Mouse (Mus musculus) MEL-GATA-1-ER (cell line): ENCODE results near the gene Rassf7.
A peak's percentile ranks its signal among the peaks of the same experiment; 100 is the strongest.

Experiments
- DNase-seq: peaks from one replicate; pipeline ENCODE4 v3.0.0-alpha.2; 2012; ENCODE audit warnings: low read depth; ENCODE audit errors: extremely low read depth

Rassf7 gene

DNA sequence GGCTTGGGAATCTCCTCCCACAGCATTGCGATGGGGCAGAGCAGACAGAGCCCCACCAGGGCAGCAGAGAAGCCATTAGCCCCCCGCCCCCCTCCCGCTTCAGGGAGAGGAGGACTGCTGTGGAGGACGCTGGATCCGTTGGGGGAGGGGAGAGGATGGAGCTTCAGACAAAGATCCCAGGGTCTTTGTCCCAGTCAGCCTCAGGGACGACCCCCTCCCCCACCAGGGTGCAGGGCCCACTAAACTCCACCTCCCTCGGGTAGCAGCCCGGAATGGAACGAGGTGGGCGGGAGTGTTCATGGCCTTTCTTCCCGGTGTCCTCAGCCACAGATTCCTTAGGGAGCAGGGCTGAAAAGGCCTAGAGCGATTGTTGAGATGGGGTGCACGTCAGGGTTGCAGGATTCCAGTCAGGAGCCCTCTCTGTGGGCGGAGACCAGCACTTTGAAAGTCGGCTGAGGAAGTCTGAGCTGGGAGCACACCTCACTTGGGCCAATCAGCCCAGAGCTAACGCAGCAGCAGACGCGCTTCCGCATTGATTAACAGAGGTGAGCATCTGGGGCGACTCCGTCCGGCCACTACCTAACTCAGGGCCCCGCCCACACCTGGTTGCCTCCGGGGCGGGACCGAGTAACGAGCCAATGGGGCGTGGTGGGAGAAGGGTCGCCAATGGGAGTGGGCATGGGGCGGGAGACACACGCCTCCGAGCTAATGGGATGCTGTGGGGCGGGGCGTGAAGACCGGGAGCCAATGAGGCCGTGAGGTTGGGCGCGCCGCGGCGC lies at the start of gene Rassf7:
TSS of gene Rassf7 (plus strand) at position 760 of the 779 bp plus-strand sequence.
- DNase-seq: peak; percentile 84

DNA sequence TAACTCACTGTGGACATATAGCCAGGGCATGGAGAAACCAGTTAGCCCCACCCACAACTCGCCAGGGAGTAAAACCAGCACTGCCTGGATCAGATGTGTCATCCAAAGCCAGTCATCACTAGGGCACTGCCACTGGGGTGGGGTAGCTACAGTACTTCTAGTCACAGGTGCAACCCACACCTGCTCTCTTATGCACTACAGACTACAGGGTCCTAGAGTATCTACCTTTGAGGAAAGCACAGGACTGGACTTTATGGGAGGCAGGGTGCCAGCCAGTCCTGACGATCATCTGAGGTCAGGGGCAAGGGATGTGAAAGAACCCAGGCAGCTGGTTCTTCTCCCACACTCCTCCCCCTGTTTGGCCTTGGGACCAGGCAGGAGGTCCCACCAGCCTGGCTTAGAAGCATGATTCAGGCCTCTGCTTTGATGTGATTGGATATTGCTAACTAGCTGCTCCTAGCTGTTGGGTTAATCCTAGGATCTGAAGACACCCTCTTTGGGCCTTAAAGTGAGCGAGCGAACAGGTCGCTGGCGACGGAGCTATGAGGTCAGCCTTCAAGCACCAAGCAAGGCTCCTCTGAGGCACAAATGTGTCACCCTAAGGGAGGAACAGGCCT lies 47.7 kb upstream of the Rassf7 start:
- peak; percentile 31 for DNase-seq

DNA sequence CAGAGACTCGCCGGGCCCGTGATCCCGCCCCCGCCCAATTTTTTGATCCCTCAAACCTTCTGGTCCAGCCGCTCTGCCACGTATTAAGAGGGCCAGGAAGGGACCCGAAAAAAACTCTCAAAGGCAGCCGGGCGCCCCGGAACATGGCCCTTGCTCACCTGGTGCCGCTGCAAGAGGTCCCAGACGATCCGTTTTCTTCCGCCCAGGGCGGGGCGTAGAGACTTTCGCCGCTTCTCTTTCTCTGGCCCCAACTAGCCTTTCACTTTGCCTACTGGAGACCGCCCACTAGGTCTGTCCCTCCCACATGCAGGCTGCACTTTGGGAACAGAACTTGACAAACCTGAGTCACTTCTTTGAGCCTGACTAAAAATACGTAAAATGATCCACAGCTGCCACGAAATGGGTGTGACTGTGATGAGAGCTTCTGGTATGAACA lies 47.1 kb upstream of the Rassf7 start:
- DNase-seq: peak; percentile 74

DNA sequence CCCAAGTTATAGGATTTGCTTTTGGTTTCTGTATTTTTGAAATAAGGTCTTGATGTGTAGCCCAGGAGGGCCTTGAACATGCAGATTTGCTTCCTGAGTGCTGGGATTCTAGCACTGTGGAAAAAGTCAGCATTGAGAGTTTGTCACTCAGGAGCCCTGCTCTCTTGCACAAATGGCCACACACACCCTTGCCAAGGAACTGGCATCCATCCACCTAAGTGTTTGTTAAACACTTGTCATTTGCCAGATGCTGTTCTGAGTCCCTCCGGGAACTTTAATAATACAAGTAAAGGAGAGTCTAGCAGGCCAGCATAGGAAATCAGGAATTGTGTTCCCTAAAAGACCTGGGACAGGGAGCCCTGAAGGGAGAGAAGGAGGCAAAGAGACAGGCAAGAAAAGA lies 46.4 kb upstream of the Rassf7 start:
- DNase-seq: no peak

DNA sequence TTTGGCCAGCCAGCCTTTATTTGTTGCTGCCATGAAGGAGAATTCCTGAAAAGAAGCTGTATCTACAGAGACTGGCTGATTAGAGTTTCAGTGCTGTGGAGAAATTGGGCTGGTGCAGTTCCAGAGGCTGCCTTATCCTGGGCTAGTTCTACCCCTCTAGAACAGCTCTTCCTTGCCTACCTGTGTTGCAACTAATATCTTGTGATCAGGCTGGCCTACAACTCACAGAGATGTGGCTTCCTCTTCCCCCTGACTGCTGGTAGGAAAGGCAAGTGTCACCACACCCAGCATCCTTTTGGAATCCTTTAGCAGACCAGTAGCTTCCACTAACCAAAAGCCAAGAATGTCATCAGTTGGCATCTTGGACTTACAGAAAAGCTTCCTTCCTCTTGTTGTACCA lies 45.8 kb upstream of the Rassf7 start:
- no peak for DNase-seq

DNA sequence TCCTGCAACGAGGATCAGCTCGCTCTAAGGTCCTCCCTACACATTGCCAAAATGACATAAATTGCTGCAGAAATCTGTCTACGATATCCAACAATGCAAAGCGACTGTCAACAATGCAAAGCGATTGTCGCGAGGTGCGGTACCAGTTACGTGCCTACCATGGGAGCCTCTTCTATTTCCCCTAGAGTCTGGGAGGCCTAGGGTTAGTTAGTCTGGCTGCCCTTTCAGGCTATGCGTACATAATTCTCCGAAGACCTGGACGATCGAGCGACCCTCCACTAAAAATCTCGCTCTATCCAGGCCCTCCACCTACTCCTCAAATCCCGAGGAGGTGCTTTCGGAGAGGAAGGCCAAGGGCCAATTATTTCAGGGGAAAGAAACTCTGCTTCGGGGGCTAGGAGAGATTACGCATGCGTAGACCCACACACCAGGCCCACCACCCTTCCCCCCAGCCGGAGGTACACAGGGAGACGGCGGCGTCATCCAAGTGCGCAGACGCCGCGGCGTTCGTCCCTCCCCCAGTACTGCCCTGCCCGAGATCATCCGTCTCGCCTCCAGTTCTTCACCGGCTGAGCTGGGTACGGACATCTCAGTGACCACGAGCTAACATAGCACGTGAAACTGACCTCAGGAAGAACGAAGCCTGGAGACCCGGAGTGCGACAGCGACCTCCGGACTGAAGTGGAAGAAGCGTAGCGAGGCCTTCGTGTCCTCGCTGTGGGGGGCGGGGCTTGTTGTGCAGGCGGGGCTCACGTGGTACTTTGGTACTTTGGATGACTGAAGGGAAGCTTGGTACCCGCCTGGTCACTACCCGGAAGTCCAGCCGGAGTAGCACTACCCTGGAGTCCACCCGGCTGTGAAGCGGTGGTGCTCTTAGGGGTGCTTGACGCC lies 43.3 kb upstream of the Rassf7 start, which contains the start of gene Rnh1:
TSS of gene Rnh1 (minus strand) at position 742 of the 891 bp plus-strand sequence.
- peak; percentile 86 for DNase-seq

DNA sequence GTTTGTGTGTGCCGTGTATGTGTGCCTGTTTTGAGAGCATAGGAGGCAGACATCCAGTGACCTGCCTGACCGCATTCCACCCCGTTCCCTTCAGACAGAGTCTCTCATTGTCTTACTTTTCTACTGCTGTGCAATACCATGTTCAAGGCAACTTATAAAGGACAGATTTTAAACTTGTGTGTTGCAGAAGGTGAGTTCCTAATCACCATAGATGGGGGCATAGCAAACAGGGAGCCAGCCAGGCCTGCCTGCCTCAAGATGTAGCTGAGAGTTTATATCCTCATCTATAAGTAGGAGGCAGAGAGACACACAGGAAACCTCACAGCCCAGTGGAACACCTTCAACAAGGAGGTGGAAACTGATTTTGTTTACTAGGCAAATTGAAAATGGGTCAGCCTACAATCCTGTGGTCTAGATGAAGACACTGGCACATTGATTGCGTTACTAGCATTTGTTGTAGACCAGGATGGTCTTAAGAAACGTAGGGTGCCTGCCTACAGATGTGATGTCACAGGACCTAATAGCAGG lies 42.3 kb upstream of the Rassf7 start:
- DNase-seq: no peak

DNA sequence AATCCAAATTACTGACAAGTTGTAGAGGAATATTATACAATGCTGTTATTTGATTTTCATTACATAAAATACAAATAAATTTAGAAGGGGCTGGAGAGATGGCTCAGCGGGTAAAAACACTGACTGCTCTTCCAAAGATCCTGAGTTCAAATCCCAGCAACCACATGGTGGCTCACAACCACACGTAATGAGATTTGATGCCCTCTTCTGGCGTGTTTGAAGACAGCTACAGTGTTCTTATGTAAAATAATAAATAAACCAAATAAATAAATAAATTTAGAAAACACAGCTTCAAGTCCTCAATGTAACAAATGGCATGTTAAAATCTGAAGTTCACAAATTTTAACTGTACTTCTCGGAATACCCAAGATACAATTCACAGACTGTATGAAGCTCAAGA lies 40.6 kb upstream of the Rassf7 start:
- no peak for DNase-seq

DNA sequence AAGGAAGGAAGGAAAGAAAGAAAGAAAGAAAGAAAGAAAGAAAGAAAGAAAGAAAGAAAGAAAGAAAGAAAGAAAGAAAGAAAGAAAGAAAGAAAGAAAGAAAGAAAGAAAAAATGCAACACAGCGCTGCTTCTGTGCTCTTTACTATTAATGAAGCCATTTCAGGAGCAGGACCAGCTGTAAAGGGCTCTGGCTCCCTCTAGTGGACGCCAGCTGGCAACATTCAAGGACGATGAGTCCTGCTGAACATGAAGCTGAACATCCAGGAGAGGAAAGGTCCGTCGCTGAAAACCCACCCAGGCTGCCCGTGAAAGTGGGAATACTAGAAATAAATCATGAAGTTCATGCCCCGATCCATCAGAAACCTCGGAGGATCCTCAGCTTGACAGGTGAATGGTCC lies 39.5 kb upstream of the Rassf7 start:
- DNase-seq: peak; percentile 68

DNA sequence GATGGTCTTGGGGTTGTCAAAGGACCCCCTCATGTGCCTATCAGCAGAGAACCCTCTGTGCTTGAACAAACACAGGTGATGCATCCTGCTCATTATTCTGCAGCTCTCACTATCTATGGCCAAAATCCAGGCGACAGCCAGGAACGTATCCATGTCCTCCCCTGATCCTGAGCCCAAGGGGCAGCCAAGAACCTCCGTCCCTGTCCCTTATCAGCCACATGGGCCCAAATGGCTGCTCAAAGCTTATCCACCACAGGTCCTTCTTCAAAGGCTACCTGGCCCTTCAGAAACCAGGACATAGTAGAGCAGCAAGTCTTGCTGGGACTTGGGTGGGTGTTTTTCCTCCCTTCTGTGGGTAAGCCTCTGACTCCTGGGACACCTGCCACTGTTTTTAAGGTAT lies 27.5 kb upstream of the Rassf7 start:
- no peak for DNase-seq

DNA sequence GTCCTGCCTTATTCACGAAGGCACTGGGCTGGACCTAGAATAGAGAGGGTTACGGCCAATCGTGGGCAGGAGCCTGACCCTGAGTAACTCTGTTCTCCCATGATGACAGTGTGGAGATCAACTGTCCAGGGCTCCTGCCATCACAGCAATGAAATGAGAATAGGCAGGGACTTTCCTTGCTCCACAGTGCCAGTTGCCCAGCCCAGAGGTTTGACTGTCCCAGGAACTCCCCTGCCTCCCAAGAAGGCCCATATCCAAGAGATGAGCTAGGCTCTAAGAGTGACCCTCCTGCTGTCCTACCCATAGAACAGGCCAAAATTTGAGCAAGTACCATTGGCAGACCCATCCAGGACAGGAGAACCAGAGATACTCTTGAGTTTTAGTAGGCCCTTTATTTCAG lies 26.9 kb upstream of the Rassf7 start:
- DNase-seq: no peak

DNA sequence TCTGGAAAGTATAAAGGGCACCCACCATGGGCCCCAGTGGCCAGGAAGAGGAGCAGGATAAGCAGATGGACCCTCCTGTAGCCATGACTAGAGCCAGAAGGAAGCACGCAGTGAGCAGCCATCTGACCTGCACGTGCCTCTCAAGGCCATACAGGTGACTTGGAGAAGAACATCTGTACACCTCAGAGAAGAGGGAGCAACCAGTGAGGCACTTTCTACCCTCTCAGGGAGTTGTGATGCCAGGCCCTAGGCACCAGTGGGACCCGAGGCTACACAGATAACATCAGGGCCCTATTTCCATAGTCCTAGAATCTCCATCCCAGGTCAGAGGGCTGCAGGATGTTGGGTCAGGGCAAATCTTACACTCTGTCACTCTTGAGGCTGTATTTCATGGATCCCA lies 25.4 kb upstream of the Rassf7 start:
- DNase-seq: no peak

DNA sequence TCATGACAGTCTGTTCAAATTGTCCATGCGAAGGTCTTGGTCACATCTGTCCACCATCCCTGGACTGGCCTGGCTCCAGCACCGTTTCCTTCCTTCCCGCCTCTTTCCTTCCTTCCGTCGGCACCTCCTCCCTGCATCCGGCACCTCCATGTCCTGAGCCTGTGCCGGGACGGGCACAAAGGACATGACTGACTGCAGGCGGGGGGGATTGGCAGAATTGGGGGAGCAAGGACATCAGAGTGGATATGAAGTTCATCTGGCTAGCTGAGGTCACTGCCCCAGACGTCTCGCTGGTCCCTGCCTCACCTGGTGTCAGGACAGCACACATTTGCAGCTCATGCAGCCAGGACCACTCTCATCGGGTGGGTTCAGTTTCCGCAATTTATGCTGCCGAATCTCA lies 24.6 kb upstream of the Rassf7 start:
- DNase-seq: no peak

DNA sequence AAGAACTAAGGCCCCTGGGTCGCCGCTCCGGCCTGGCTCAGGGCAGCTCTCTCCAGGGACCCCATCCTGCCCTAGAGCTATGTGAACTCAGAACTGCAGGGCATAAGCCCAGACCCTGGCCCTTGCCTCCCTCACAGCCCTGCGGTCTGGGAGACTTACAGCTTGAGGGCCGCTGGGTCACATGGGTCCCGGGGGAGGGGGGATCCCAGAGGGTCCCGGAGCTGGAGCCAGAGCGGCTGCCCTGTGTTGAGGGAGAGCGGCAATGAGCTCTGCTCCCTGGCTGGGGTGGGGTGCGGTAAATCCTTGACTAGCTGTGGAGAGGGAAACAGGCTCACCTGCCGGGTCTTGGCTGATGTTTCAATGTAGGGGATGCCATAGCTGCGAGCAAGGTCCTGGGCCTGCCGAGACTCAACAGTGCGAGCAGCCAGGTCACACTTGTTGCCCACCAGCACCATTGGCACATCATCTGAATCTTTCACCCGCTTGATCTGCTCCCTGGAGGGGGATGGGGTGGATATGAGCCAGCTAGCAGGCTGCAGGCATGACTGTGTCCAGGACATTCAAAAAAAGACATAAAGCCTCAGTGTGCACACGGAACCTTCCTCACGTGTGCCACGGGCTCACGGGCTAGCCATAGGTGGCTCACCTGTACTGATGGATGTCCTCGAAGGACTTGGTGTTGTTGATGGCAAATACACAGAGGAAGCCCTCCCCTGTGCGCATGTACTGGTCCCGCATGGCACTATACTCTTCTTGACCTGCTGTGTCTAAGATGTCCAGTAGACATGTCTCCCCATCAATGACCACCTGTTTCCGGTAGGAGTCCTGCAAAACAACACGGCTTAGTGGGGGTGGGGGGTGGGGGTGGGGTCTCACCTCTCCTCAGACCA lies 23.6 kb upstream of the Rassf7 start:
- DNase-seq: no peak

DNA sequence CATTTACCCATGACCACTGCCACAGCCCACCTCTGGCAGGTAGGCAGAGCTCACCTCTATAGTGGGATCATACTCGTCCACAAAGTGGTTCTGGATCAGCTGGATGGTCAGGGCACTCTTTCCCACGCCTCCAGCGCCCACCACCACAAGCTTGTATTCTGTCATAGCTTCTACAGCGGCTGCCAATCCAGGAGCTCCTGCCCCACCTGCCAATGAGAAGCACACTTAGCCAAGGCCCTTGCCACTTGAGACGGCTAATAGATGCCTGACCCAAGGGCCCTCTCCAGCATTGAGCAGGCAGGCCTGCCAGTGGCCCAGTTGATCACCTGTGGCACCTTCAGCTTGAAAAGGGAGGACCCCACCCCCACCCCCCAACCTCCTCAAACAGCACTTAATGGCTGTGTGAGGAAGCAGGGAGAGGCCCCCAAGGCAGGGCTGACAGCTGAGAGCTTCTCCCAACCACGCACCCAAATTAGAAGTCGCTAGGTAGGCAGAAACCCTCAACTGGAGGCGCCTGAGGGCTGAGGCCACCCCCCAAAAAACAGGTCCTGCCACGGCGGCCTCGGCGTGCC lies 22.8 kb upstream of the Rassf7 start:
- DNase-seq: no peak

DNA sequence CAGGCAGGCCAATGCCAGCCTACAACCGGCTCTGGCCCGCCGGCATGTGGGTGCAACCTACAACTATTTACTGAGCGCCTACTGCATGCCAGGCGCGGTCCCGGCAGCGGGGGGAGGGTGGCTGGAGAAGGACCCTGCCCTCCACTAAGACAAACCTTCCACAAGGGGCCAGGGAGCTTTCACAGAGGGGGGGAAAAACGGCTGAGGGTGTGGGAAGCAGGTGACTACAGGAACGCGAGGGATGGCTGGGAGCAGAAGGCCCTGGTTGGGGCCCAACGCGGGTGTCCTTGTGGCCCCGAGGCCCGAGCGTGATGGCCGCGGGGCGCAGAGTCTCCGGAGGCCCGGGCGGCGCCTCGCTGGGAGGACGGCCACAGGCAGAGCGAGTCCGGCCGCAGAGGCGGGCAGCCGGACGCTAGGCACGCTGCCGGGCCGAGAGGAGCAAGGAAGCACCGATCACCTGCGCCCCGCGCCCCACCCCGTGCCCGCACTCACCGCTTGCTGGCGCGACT lies 22.3 kb upstream of the Rassf7 start:
- DNase-seq: no peak

DNA sequence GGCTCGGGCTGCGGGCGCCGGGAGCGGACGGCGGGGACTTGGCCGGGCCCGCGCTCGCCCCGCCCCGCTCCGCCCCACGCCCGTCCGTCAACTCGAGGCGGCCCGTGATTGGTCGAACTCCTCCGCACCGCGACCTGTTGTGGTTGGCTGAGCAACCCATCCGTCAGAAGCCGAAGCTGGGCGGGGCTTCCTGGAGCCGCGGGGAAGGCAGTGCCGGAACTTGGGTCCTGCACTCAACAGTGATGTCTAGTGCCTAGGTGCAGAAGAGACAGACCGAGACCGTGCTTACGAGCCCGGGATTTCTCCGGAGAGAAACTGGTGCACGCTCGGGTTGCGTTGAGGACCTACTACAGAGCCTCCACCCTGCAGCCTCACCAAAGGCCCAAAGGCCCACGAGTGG lies 21.7 kb upstream of the Rassf7 start, which contains the start of the genes Hras and Lrrc56:
TSS of gene Hras (minus strand) at position 58 of the 400 bp plus-strand sequence.
TSS of gene Lrrc56 (plus strand) at position 210 of the 400 bp plus-strand sequence.
- peak; percentile 90 for DNase-seq

DNA sequence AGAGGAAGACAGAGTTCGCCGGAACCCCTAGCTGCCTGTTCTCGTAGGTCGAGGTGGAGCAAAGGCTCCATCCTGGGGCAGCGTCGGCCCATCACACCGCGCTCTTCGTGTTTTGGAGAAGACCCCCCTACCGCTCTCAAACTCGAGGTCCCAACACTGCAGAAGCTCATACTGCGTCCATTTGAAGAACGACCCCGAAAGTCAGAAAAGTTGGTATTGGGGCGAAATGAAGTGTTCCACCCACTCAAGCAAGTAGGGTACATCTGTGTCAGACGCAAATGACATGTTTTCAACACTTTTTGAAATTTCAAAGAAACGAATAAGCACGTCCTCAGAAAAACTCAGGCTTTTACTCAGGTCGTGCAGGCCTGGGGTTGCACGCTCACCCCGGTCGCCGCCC lies 21.3 kb upstream of the Rassf7 start:
- DNase-seq: peak; percentile 26

DNA sequence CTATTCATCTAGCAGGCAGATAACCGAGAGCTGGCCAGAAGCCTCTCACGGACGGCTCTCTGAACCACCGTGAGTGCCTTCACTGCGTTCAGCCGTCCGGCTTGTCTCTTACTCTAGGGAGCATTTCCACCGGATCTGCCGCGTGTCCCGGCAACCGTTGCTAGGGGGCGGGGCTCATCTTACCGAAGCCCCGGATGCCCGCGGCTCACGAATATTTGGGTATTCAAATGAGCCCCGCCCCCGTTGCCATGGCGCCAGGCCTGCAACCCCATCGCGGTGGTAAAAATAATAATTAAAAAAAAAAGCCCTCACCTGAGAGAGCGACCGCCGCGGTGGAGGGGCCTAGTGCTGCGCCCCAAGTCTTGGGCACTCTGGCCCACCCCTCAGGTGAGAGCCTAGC lies 20.8 kb upstream of the Rassf7 start:
- peak; percentile 74 for DNase-seq

DNA sequence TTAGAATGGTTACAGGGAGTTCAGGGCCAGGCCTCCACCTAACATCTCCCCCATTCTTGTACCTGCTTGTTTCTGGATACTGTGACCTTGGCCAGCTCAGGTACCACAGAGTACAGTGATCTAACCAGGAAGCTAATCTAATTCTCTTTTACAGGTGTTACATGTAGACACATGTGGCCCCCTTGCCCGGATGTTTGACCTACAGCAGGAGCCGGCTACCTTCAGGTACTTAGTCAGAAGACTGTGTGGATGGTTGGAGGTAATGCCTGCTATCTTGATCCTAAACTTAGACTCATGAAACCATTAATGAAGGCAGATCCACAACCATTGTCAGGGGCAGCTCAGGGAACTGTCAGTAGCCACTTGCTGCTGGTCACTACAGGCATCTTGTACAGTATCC lies 19.9 kb upstream of the Rassf7 start:
- no peak for DNase-seq
